Mouse (Mus musculus) stomach, postnatal 0 days (tissue): ENCODE measurements around the gene Rgl3.

Experiments
- CTCF ChIP-seq: IDR thresholded peaks from 2 replicates; pipeline ENCODE4 v1.5.1; 2016; ENCODE audit warnings: antibody characterized with exemption, low read depth, mild to moderate bottlenecking, moderate library complexity
- EP300 ChIP-seq: optimal IDR thresholded peaks from 2 replicates; pipeline ENCODE3; 2016; ENCODE audit warnings: antibody characterized with exemption

- TF ChIP-seq CTCF (no peak), EP300 (no peak)
These were observed 35.6 kb downstream of the Rgl3 start for GRCm38 (mm10) chr9:21953600-21953999.
